In genomic region chr8:110462627-110463208, GRCm38 (mm10) we compare ENCODE assay signal across 25 mouse cellular contexts.
"Had no signal": no experiment of that assay in that cellular context is flagged by ENCODE, and none has a peak within 500 bp of the region (broad histone marks: within the 10 kb centered on the region; RNA-seq: fewer than 3 reads in every experiment).

No protein-coding gene starts in this region.

- ATAC-seq: hindbrain, embryonic 16.5 days; inflammation-experienced regulatory T-cells, adult 6 months; intestine, embryonic 15.5 days; intestine, postnatal 0 days had no signal

- H3K4me3 ChIP-seq: heart, embryonic 10.5 days; heart, embryonic 12.5 days; hindbrain, embryonic 10.5 days; hindbrain, embryonic 12.5 days; intestine, embryonic 15.5 days; layer of hippocampus, adult 2 months; left cerebral cortex, adult 2 months; limb, embryonic 10.5 days; limb, embryonic 12.5 days; liver, embryonic 13.5 days; liver, embryonic 15.5 days had no signal

- H3K27ac ChIP-seq: heart, embryonic 10.5 days; hindbrain, embryonic 10.5 days; hindbrain, embryonic 12.5 days; hindbrain, embryonic 14.5 days; intestine, embryonic 15.5 days; layer of hippocampus, adult 2 months; left cerebral cortex, adult 2 months; limb, embryonic 10.5 days; limb, embryonic 12.5 days; liver, embryonic 13.5 days; liver, embryonic 15.5 days had no signal

- H3K4me1 ChIP-seq: heart, embryonic 10.5 days; heart, embryonic 12.5 days; hindbrain, embryonic 10.5 days; hindbrain, embryonic 12.5 days; intestine, embryonic 15.5 days; limb, embryonic 10.5 days; limb, embryonic 12.5 days; liver, embryonic 13.5 days; liver, embryonic 15.5 days had no signal

- DNase-seq: gastrocnemius, postnatal 14 days; gastrocnemius, postnatal 36 days; heart, adult 18-20 months; heart, postnatal 10 days; heart, postnatal 4 days; kidney, adult 18-20 months; kidney, adult 8-10 months; kidney, postnatal 10 days; kidney, postnatal 25 days; kidney, postnatal 4 days; liver, embryonic 13.5 days had no signal
